Mouse (Mus musculus) thymus, adult 2 months (tissue): ENCODE data around the gene Usp2. TPM values are rescaled to one million over a fixed set of nuclear protein-coding genes. Genes with fewer than 3 reads are reported as not detected.

ENCODE experiments used
- DNase-seq: peaks from one replicate; pipeline ENCODE4 v3.0.0; 2021
- H3K27ac ChIP-seq: fragments of 200-500 bp; 2 replicates; pipeline ENCODE4 v1.5.1; 2012; ENCODE audit warnings: low read length, control low read depth; ENCODE audit not compliant: control insufficient read depth, insufficient read depth
- H3K27me3 ChIP-seq: fragments of 200-500 bp; 2 replicates; pipeline ENCODE4 v1.6.1; 2012; ENCODE audit warnings: mild to moderate bottlenecking, low read length, moderate library complexity, mixed read lengths; ENCODE audit not compliant: control insufficient read depth, insufficient read depth
- H3K36me3 ChIP-seq: fragments of 200-500 bp; 2 replicates; pipeline ENCODE4 v1.6.1; 2012; ENCODE audit warnings: mild to moderate bottlenecking, low read length, moderate library complexity; ENCODE audit not compliant: control insufficient read depth, insufficient read depth
- H3K4me1 ChIP-seq: fragments of 200-500 bp; replicated peaks from 2 replicates; pipeline ENCODE4 v1.6.1; 2012; ENCODE audit warnings: low read length; ENCODE audit not compliant: control insufficient read depth, insufficient read depth
- H3K4me3 ChIP-seq: fragments of 200-500 bp; 2 replicates; pipeline ENCODE4 v1.5.1; 2012; ENCODE audit warnings: mild to moderate bottlenecking, low read length, control low read depth, moderate library complexity; ENCODE audit not compliant: control insufficient read depth, insufficient read depth
- CTCF ChIP-seq: fragments of 200-500 bp; IDR thresholded peaks from 2 replicates; pipeline ENCODE4 v1.5.1; 2012; ENCODE audit warnings: mild to moderate bottlenecking, control low read depth, low read length, moderate library complexity, borderline replicate concordance; ENCODE audit not compliant: control insufficient read depth, poor library complexity, insufficient read depth; ENCODE audit errors: extremely low read depth
- POLR2A ChIP-seq: fragments of 200-500 bp; IDR thresholded peaks from 2 replicates; pipeline ENCODE4 v1.6.1; 2012; ENCODE audit warnings: mild to moderate bottlenecking, low read length, control low read depth, moderate library complexity; ENCODE audit not compliant: control insufficient read depth, poor library complexity, insufficient read depth; ENCODE audit errors: extremely low read depth
- WGBS: fragments of 180-500 bp; shearing (Covaris S2); methylation state at CpG from one replicate; pipeline ENCODE4 v1.1.7; 2018; 5-methylcytosine and 5-hydroxymethylcytosine counted together
- polyA plus RNA-seq: library from polyadenylated mRNA; depleted of rRNA; stranded (reverse); fragments of >200 nt; gene quantifications from 2 replicates; pipeline ENCODE4 v1.2.3, GENCODE M21; 2012

Usp2 gene
- polyA plus RNA-seq, 1 experiment = 6.8 TPM

- WGBS = 88% methylated on average over 5 of the region's 5 CpGs
- DNase-seq = no peak
- no peak for TF ChIP-seq CTCF
- no peak for TF ChIP-seq POLR2A
- Histone ChIP-seq H3K27me3 (peaks cover 13% of the 10 kb centered on the region; the same call in 1 of the 2 replicates), H3K36me3 (no peaks in the 10 kb centered on the region), H3K4me1 (peaks cover 39% of the 10 kb centered on the region), H3K4me3 (no peak overlapping the region), H3K27ac (no peak overlapping the region)
Measured at GRCm38 (mm10) chr9:44132200-44132599, 65.4 kb downstream of the Usp2 start.

- Histone ChIP-seq H3K36me3 (no peaks in the 10 kb centered on the region), H3K27ac (no peak overlapping the region), H3K4me3 (no peak overlapping the region), H3K27me3 (peaks cover 13% of the 10 kb centered on the region; the same call in 1 of the 2 replicates), H3K4me1 (peaks cover 39% of the 10 kb centered on the region)
- WGBS = 67% methylated on average over 2 of the region's 2 CpGs
- no peak for DNase-seq
- TF ChIP-seq CTCF = no peak
- no peak for TF ChIP-seq POLR2A
Measured at GRCm38 (mm10) chr9:44133287-44133686, 66.5 kb downstream of the Usp2 start.

GRCm38 (mm10) chr9:44134101-44134850 is 67.5 kb downstream of the Usp2 start, which contains the start of gene Mcam:
Gene Mcam, plus strand, starts transcription at chr9:44134469.
- DNase-seq = peak; percentile 40
- no peaks in the 10 kb centered on the region for H3K36me3 ChIP-seq
- peaks cover 39% of the 10 kb centered on the region for H3K4me1 ChIP-seq
- no peak within 1 kb of the TSS for H3K27ac ChIP-seq
- H3K4me3 ChIP-seq = peak within 1 kb of the TSS; percentile 43
- no peak for TF ChIP-seq POLR2A
- no peak for TF ChIP-seq CTCF
- H3K27me3 ChIP-seq = peaks cover 13% of the 10 kb centered on the region; the same call in 1 of the 2 replicates
- under 1% methylated on average over 49 of the region's 55 CpGs for WGBS

- DNase-seq = peak; percentile 59
- Histone ChIP-seq H3K36me3 (no peaks in the 10 kb centered on the region), H3K27me3 (peaks cover 13% of the 10 kb centered on the region; the same call in 1 of the 2 replicates), H3K4me3 (peak overlapping the region; percentile 43), H3K27ac (no peak overlapping the region), H3K4me1 (peaks cover 32% of the 10 kb centered on the region)
- WGBS = 4% methylated on average over 49 of the region's 49 CpGs
- TF ChIP-seq POLR2A (no peak), CTCF (no peak)
Measured at GRCm38 (mm10) chr9:44134851-44135730, 68.3 kb downstream of the Usp2 start.

- WGBS = 80% methylated on average over 7 of the region's 7 CpGs
- Histone ChIP-seq H3K27me3 (peaks cover 13% of the 10 kb centered on the region; the same call in 1 of the 2 replicates), H3K36me3 (no peaks in the 10 kb centered on the region), H3K27ac (no peak overlapping the region), H3K4me1 (peaks cover 25% of the 10 kb centered on the region), H3K4me3 (no peak overlapping the region)
- no peak for TF ChIP-seq CTCF
- TF ChIP-seq POLR2A = no peak
- DNase-seq = no peak
Measured at GRCm38 (mm10) chr9:44135731-44136411, 69.0 kb downstream of the Usp2 start.

- H3K4me3 ChIP-seq = no peak overlapping the region
- H3K27me3 ChIP-seq = peaks cover 13% of the 10 kb centered on the region; the same call in 1 of the 2 replicates
- 39% methylated on average over 4 of the region's 4 CpGs for WGBS
- DNase-seq = no peak
- peaks cover 19% of the 10 kb centered on the region for H3K4me1 ChIP-seq
- H3K36me3 ChIP-seq = peaks cover 15% of the 10 kb centered on the region
- TF ChIP-seq CTCF = no peak
- no peak for TF ChIP-seq POLR2A
- H3K27ac ChIP-seq = no peak overlapping the region
Measured at GRCm38 (mm10) chr9:44137846-44138245, 71.0 kb downstream of the Usp2 start.
